Mouse (Mus musculus) CH12.LX (cell line): ENCODE measurements around the gene Aplp2. TPM values are rescaled to one million over a fixed set of nuclear protein-coding genes. Genes with fewer than 3 reads are reported as not detected.

Source experiments
- DNase-seq: peaks from one replicate; pipeline ENCODE4 v3.0.0-alpha.2; 2013; ENCODE audit errors: extremely low read depth
- H3K27ac ChIP-seq: 2 replicates; pipeline ENCODE4 v1.5.1; 2012; ENCODE audit warnings: low read depth, mild to moderate bottlenecking, control low read depth, moderate library complexity; ENCODE audit not compliant: insufficient read depth
- H3K27me3 ChIP-seq: replicated peaks from 2 replicates; pipeline ENCODE3; 2012; ENCODE audit warnings: inconsistent platforms
- H3K36me3 ChIP-seq, 2 experiments: replicated peaks in 1 of 2; 2 replicates each; pipeline versions ENCODE3 to v1.6.1; 2012; ENCODE audit warnings: inconsistent platforms in 1 of 2, low read length in 1 of 2, mild to moderate bottlenecking in 1 of 2, mixed read lengths in 1 of 2, moderate library complexity in 1 of 2; ENCODE audit not compliant: control insufficient read depth in 1 of 2, insufficient read depth in 1 of 2
- H3K4me1 ChIP-seq, 2 experiments: 2 replicates each; pipeline ENCODE4 v1.6.1; 2012; ENCODE audit warnings: inconsistent platforms in 1 of 2, moderate library complexity in 1 of 2; ENCODE audit not compliant: insufficient read depth in 2 of 2, control insufficient read depth in 1 of 2
- H3K4me2 ChIP-seq: 2 replicates; pipeline ENCODE4 v1.6.1; 2012; ENCODE audit warnings: low read depth, mild to moderate bottlenecking, control low read depth; ENCODE audit not compliant: poor library complexity, insufficient read depth, severe bottlenecking
- H3K4me3 ChIP-seq, 3 experiments: fragments of 150-350 bp in 1 of 3; sonication (generic) in 1 of 3; replicated peaks in 1 of 3; 2 replicates each; pipeline versions ENCODE3 to v1.5.1; 2011 to 2012; ENCODE audit warnings: low read depth in 2 of 3, low read length in 2 of 3, mild to moderate bottlenecking in 2 of 3, moderate library complexity in 2 of 3, control low read depth in 1 of 3, improper control_type of control experiment in 1 of 3, inconsistent platforms in 1 of 3, mixed read lengths in 1 of 3; ENCODE audit not compliant: poor library complexity in 1 of 3
- H3K79me2 ChIP-seq: replicated peaks from 2 replicates; pipeline ENCODE4 v1.6.1; 2012; ENCODE audit warnings: mild to moderate bottlenecking, moderate library complexity; ENCODE audit not compliant: control insufficient read depth, poor library complexity, insufficient read depth, severe bottlenecking; ENCODE audit errors: extremely low read depth
- H3K9ac ChIP-seq: 2 replicates; pipeline ENCODE4 v1.6.1; 2012; ENCODE audit warnings: low read depth, mild to moderate bottlenecking, control low read depth, moderate library complexity; ENCODE audit not compliant: insufficient read depth
- H3K9me3 ChIP-seq: replicated peaks from 2 replicates; pipeline ENCODE3; 2012; ENCODE audit warnings: low read length, inconsistent platforms, mixed read lengths
- CHD1 ChIP-seq: IDR thresholded peaks from 2 replicates; pipeline ENCODE4 v1.6.1; 2012; ENCODE audit warnings: low read depth, low read length, improper control_type of control experiment, inconsistent platforms
- CHD2 ChIP-seq: IDR thresholded peaks from 2 replicates; pipeline ENCODE4 v1.6.1; 2011; ENCODE audit warnings: low read length, improper control_type of control experiment
- CTCF ChIP-seq, 2 experiments: IDR thresholded peaks in 1 of 2; conservative IDR thresholded peaks in 1 of 2; 2 replicates each; pipeline ENCODE4 v1.5.1; 2011 to 2012; ENCODE audit warnings: low read depth in 2 of 2, low read length in 2 of 2, improper control_type of control experiment in 1 of 2, inconsistent platforms in 1 of 2, mild to moderate bottlenecking in 1 of 2, moderate library complexity in 1 of 2
- E2F4 ChIP-seq: IDR thresholded peaks from 2 replicates; pipeline ENCODE4 v1.6.1; 2011; ENCODE audit warnings: low read depth, low read length, improper control_type of control experiment; ENCODE audit not compliant: insufficient replicate concordance
- ELF1 ChIP-seq: IDR thresholded peaks from 2 replicates; pipeline ENCODE4 v1.6.1; 2014; ENCODE audit warnings: low read depth, mild to moderate bottlenecking, inconsistent platforms, low read length, improper control_type of control experiment
- GABPA ChIP-seq: IDR thresholded peaks from 2 replicates; pipeline ENCODE4 v1.6.1; 2012; ENCODE audit warnings: low read depth, low read length, improper control_type of control experiment, inconsistent platforms; ENCODE audit not compliant: insufficient replicate concordance
- MAFK ChIP-seq: IDR thresholded peaks from 2 replicates; pipeline ENCODE4 v1.6.1; 2011; ENCODE audit warnings: low read length, improper control_type of control experiment; ENCODE audit not compliant: insufficient replicate concordance
- MAX ChIP-seq: IDR thresholded peaks from 2 replicates; pipeline ENCODE4 v1.6.1; 2011; ENCODE audit warnings: low read length, improper control_type of control experiment
- MEF2A ChIP-seq: IDR thresholded peaks from 2 replicates; pipeline ENCODE4 v1.6.1; 2014; ENCODE audit warnings: low read depth, mild to moderate bottlenecking, inconsistent platforms, low read length, improper control_type of control experiment, borderline replicate concordance
- MYC ChIP-seq: IDR thresholded peaks from 2 replicates; pipeline ENCODE4 v1.6.1; 2011; ENCODE audit warnings: low read depth, mild to moderate bottlenecking, improper control_type of control experiment, low read length
- NELFE ChIP-seq: IDR thresholded peaks from 2 replicates; pipeline ENCODE4 v1.6.1; 2011; ENCODE audit warnings: low read depth, low read length, improper control_type of control experiment
- POLR2A ChIP-seq: IDR thresholded peaks from 2 replicates; pipeline ENCODE4 v1.6.1; 2011; ENCODE audit warnings: low read depth, mild to moderate bottlenecking, improper control_type of control experiment, low read length
- TBP ChIP-seq: conservative IDR thresholded peaks from 2 replicates; pipeline ENCODE4 v1.6.1; 2011; ENCODE audit warnings: low read depth, low read length, improper control_type of control experiment
- USF1 ChIP-seq: IDR thresholded peaks from 2 replicates; pipeline ENCODE4 v1.6.1; 2014; ENCODE audit warnings: low read depth, mild to moderate bottlenecking, inconsistent platforms, low read length, improper control_type of control experiment
- USF2 ChIP-seq: conservative IDR thresholded peaks from 2 replicates; pipeline ENCODE4 v1.6.1; 2011; ENCODE audit warnings: low read depth, low read length, improper control_type of control experiment
- ZKSCAN1 ChIP-seq: IDR thresholded peaks from 2 replicates; pipeline ENCODE4 v1.6.1; 2012; ENCODE audit warnings: low read depth, inconsistent platforms, low read length, improper control_type of control experiment, borderline replicate concordance
- ZMIZ1 ChIP-seq: IDR thresholded peaks from 2 replicates; pipeline ENCODE4 v1.6.1; 2012; ENCODE audit warnings: low read depth, mild to moderate bottlenecking, inconsistent platforms, low read length, improper control_type of control experiment
- ZNF384 ChIP-seq: IDR thresholded peaks from 2 replicates; pipeline ENCODE4 v1.6.1; 2012; ENCODE audit warnings: low read depth, low read length, improper control_type of control experiment, inconsistent platforms
- dilution Hi-C: fragments of 300-500 bp; cut with MboI; formaldehyde crosslinking; loops from 2 replicates; pipeline ENCODE4 v1.14.3; 2020; ENCODE audit warnings: low sequenced_read_pairs; ENCODE audit not compliant: extremely low pct_unique_long_range_greater_than_20kb, extremely low pct_ligation_motif_present
- in situ Hi-C: fragments of 300-500 bp; cut with MboI; formaldehyde crosslinking; loops from 3 replicates; pipeline ENCODE4 v1.14.3; 2019; ENCODE audit warnings: low sequenced_read_pairs, low pct_ligation_motif_present, low pct_unique_long_range_greater_than_20kb, mixed read lengths
- polyA plus RNA-seq: library from polyadenylated mRNA; unstranded; fragments of >175 nt; gene quantifications from 2 replicates; pipeline ENCODE4 v1.2.1, GENCODE M21; 2012; ENCODE audit warnings: low read depth; ENCODE audit not compliant: insufficient read length
- total RNA-seq, 2 experiments: library from RNA; depleted of rRNA; stranded (reverse); fragments of 300-350 nt in 1 of 2; fragments of >200 nt in 1 of 2; gene quantifications; 2 replicates each; pipeline ENCODE4 v1.2.3; 2012 to 2014

Aplp2 gene
- total and polyA plus RNA-seq, 3 experiments = 30.4 to 52.7 (median 44.3) TPM

DNA sequence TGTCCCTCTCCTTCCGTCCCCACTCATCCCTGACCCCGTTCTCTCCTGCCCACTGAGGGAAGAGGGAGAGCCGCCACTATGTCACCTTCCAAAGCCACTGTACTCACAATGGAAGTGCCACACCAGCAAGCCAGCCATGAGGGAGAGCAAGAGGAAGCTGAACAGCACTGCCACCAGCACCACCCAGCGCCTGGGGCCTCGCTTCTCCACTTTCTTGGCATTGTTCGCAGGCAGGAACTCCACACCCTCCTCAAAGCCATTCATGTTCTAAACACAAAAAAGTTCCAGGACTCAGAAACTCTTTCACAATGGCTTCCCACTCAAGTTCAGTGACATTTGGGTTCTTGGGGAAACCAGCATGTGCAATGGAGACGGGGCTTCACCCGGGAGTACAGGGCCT is 103.2 kb downstream of the Aplp2 start:
- H3K27ac ChIP-seq = no peak overlapping the region
- in situ Hi-C loops = no loop called here
- peaks cover 0 to 12% of the 10 kb centered on the region in 2 experiments for H3K36me3 ChIP-seq
- H3K4me1 ChIP-seq = peaks cover 0 to 3% of the 10 kb centered on the region in 2 experiments; a peak in 2 of 4 replicates
- no peak for DNase-seq
- no peaks in the 10 kb centered on the region for H3K27me3 ChIP-seq
- H3K9me3 ChIP-seq = no peaks in the 10 kb centered on the region
- no peak overlapping the region for H3K9ac ChIP-seq
- no peak for TF ChIP-seq GABPA
- no peak for TF ChIP-seq MAFK
- no peak for TF ChIP-seq TBP
- no peak for TF ChIP-seq MYC
- no peak for TF ChIP-seq E2F4
- TF ChIP-seq USF1 = no peak
- no peak for TF ChIP-seq NELFE
- TF ChIP-seq ZMIZ1 = no peak
- TF ChIP-seq USF2 = no peak
- TF ChIP-seq CTCF (conservative IDR thresholded peaks at IDR 0.05 in 1 of 2, IDR thresholded peaks at IDR 0.05 in 1 of 2; ENCODE audit: low read depth in 2 of 2, low read length in 2 of 2) = no peak
- TF ChIP-seq MAX = no peak
- no peak for TF ChIP-seq ZKSCAN1
- TF ChIP-seq CHD2 = no peak
- no peak for TF ChIP-seq ELF1
- TF ChIP-seq POLR2A = no peak
- TF ChIP-seq MEF2A = no peak
- TF ChIP-seq CHD1 = no peak
- TF ChIP-seq ZNF384 = no peak
- TF ChIP-seq, all 38 proteins: peak for 0
- Histone ChIP-seq H3K79me2 (no peaks in the 10 kb centered on the region), H3K4me2 (no peak overlapping the region), H3K4me3 (no peak overlapping the region)
- dilution Hi-C loops = no loop called here

Other genes with a start within 250 kb of the Aplp2 start
- gene Zbtb44, start 181.2 kb downstream of the Aplp2 start, total RNA-seq (2012; rRNA removed) = 9.1 and 10.3 TPM in 2 replicates
- gene Zbtb44, start 181.2 kb downstream of the Aplp2 start, total RNA-seq (2014; rRNA removed) = 14.3 and 16.8 TPM in 2 replicates
- 13.4 and 14.0 TPM in 2 replicates for gene Zbtb44, start 181.2 kb downstream of the Aplp2 start, polyA plus RNA-seq
- 8.9 and 10.9 TPM in 2 replicates for gene St14, start 80.0 kb downstream of the Aplp2 start, total RNA-seq (2012; rRNA removed)
- 4.3 and 5.2 TPM in 2 replicates for gene St14, start 80.0 kb downstream of the Aplp2 start, total RNA-seq (2014; rRNA removed)
- 8.6 and 9.6 TPM in 2 replicates for gene St14, start 80.0 kb downstream of the Aplp2 start, polyA plus RNA-seq
- gene Prdm10, start 68.7 kb upstream of the Aplp2 start, total RNA-seq (2012; rRNA removed) = 4.5 TPM in 2 replicates
- gene Prdm10, start 68.7 kb upstream of the Aplp2 start, total RNA-seq (2014; rRNA removed) = 3.9 and 4.7 TPM in 2 replicates
- 5.2 and 6.7 TPM in 2 replicates for gene Prdm10, start 68.7 kb upstream of the Aplp2 start, polyA plus RNA-seq
- 15.6 and 17.0 TPM in 2 replicates for gene Nfrkb, start 174.4 kb upstream of the Aplp2 start, total RNA-seq (2012; rRNA removed)
- 15.2 and 15.5 TPM in 2 replicates for gene Nfrkb, start 174.4 kb upstream of the Aplp2 start, total RNA-seq (2014; rRNA removed)
- 20.1 and 22.0 TPM in 2 replicates for gene Nfrkb, start 174.4 kb upstream of the Aplp2 start, polyA plus RNA-seq